Mouse (Mus musculus): Measurements from ENCODE around the gene Prss41. TPM values are rescaled to one million over a fixed set of nuclear protein-coding genes. Genes with fewer than 3 reads are reported as not detected.
A peak's percentile ranks its signal among the peaks of the same experiment; 100 is the strongest.

Prss41 gene
- total RNA-seq, 1 experiment, result 6.8 TPM

- in situ Hi-C loops (cut with MboI; ENCODE audit: low sequenced_read_pairs in 2 of 2, unreplicated experiment in 2 of 2), result no loop called here
- H3K4me1 ChIP-seq (ENCODE audit: control insufficient read depth in 2 of 2, insufficient read depth in 2 of 2, low read length in 2 of 2, poor library complexity in 1 of 2), result peaks cover 0 to 1% of the 10 kb centered on the region in 2 experiments; a peak in 1 of 4 replicates
- TF ChIP-seq ZNF384 (IDR thresholded peaks at IDR 0.05; ENCODE audit: low read depth, low read length), result no peak
- TF ChIP-seq MAFK (IDR thresholded peaks at IDR 0.05; ENCODE audit: insufficient read depth, low read depth, low read length), result no peak
- TF ChIP-seq ZC3H11A (IDR thresholded peaks at IDR 0.05; ENCODE audit: borderline replicate concordance, low read depth, low read length), result no peak
- TF ChIP-seq HCFC1 (IDR thresholded peaks at IDR 0.05; ENCODE audit: borderline replicate concordance, insufficient read depth, low read length), result no peak
- TF ChIP-seq CHD2 (IDR thresholded peaks at IDR 0.05; ENCODE audit: low read depth, low read length), result no peak
- H3K9ac ChIP-seq (ENCODE audit: insufficient read depth, low read depth, low read length, poor library complexity, severe bottlenecking), result no peak overlapping the region
- H3K9me3 ChIP-seq (ENCODE audit: control insufficient read depth, insufficient read depth, low read depth, low read length), result no peaks in the 10 kb centered on the region
- H3K36me3 ChIP-seq (ENCODE audit: control insufficient read depth, insufficient read depth, low read length, poor library complexity, severe bottlenecking), result no peaks in the 10 kb centered on the region
- H3K4me3 ChIP-seq (ENCODE audit: insufficient read depth in 1 of 2, low read depth in 1 of 2, low read length in 2 of 2, poor library complexity in 1 of 2, severe bottlenecking in 1 of 2), result no peak overlapping the region
- H3K27ac ChIP-seq (ENCODE audit: insufficient read depth, low read depth, low read length, poor library complexity, severe bottlenecking), result no peak overlapping the region
- no peak for DNase-seq (ENCODE audit: low read depth, low spot score)
Observed at GRCm38 (mm10) chr17:23797316-23797715, 46.7 kb downstream of the Prss41 start.

DNA sequence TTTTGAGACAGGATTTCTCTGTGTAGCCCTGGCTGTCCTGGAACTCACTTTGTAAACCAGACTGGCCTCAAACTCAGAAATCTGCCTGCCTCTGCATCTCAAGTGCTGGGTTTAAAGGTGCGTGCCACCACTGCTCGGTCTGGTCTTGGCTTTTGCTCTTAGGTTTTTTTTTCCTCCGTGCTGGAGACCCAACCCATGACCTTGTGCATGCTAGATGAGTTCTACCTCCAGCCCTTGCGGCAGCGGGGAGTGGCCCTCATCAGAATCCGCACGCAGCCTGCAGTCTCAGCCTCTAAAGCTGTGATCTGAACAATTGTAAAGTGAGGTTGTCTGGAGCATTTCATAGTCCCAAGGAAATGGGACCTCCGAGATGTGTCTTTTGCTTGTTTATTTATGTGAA lies 48.6 kb downstream of the Prss41 start:
- in situ Hi-C loops (cut with MboI; ENCODE audit: low sequenced_read_pairs in 2 of 2, unreplicated experiment in 2 of 2), result no loop called here
- no peak overlapping the region for H3K9ac ChIP-seq (ENCODE audit: insufficient read depth, low read depth, low read length, poor library complexity, severe bottlenecking)
- H3K36me3 ChIP-seq (ENCODE audit: control insufficient read depth, insufficient read depth, low read length, poor library complexity, severe bottlenecking), result no peaks in the 10 kb centered on the region
- DNase-seq (ENCODE audit: low read depth, low spot score), result no peak
- no peak overlapping the region for H3K27ac ChIP-seq (ENCODE audit: insufficient read depth, low read depth, low read length, poor library complexity, severe bottlenecking)
- H3K4me3 ChIP-seq (ENCODE audit: insufficient read depth in 1 of 2, low read depth in 1 of 2, low read length in 2 of 2, poor library complexity in 1 of 2, severe bottlenecking in 1 of 2), result no peak overlapping the region
- H3K4me1 ChIP-seq (ENCODE audit: control insufficient read depth in 2 of 2, insufficient read depth in 2 of 2, low read length in 2 of 2, poor library complexity in 1 of 2), result peaks cover 0 to 7% of the 10 kb centered on the region in 2 experiments; a peak in 2 of 4 replicates
- TF ChIP-seq HCFC1 (IDR thresholded peaks at IDR 0.05; ENCODE audit: borderline replicate concordance, insufficient read depth, low read length), result no peak
- no peak for TF ChIP-seq MAFK (IDR thresholded peaks at IDR 0.05; ENCODE audit: insufficient read depth, low read depth, low read length)
- no peak for TF ChIP-seq ZNF384 (IDR thresholded peaks at IDR 0.05; ENCODE audit: low read depth, low read length)
- no peak for TF ChIP-seq CHD2 (IDR thresholded peaks at IDR 0.05; ENCODE audit: low read depth, low read length)
- TF ChIP-seq ZC3H11A (IDR thresholded peaks at IDR 0.05; ENCODE audit: borderline replicate concordance, low read depth, low read length), result no peak
- no peaks in the 10 kb centered on the region for H3K9me3 ChIP-seq (ENCODE audit: control insufficient read depth, insufficient read depth, low read depth, low read length)

DNA sequence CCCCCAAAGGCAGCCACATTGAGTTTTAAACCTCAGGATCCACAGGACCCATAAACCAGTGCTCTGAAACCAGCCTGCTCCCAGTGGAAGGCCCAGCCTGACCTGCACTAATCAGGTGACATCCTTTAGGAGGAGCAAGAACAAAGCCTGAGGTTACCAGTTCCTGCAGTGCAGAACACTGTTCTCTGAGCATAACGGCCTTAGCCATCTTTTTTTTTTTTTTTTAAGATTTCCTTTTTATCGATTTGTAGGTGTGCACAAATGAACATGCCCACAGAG lies 53.0 kb downstream of the Prss41 start:
- Histone ChIP-seq H3K9ac (ENCODE audit: insufficient read depth, low read depth, low read length, poor library complexity, severe bottlenecking) (no peak overlapping the region), H3K9me3 (ENCODE audit: control insufficient read depth, insufficient read depth, low read depth, low read length) (no peaks in the 10 kb centered on the region), H3K4me3 (ENCODE audit: insufficient read depth in 1 of 2, low read depth in 1 of 2, low read length in 2 of 2, poor library complexity in 1 of 2, severe bottlenecking in 1 of 2) (no peak overlapping the region), H3K4me1 (ENCODE audit: control insufficient read depth in 2 of 2, insufficient read depth in 2 of 2, low read length in 2 of 2, poor library complexity in 1 of 2) (peaks cover 2 to 10% of the 10 kb centered on the region in 2 experiments; a peak in 3 of 4 replicates), H3K27ac (ENCODE audit: insufficient read depth, low read depth, low read length, poor library complexity, severe bottlenecking) (no peak overlapping the region), H3K36me3 (ENCODE audit: control insufficient read depth, insufficient read depth, low read length, poor library complexity, severe bottlenecking) (no peaks in the 10 kb centered on the region)
- in situ Hi-C loops (cut with MboI; ENCODE audit: low sequenced_read_pairs in 2 of 2, unreplicated experiment in 2 of 2), result no loop called here
- DNase-seq (ENCODE audit: low read depth, low spot score), result no peak
- no peak for TF ChIP-seq CHD2 (IDR thresholded peaks at IDR 0.05; ENCODE audit: low read depth, low read length)
- no peak for TF ChIP-seq MAFK (IDR thresholded peaks at IDR 0.05; ENCODE audit: insufficient read depth, low read depth, low read length)
- TF ChIP-seq ZC3H11A (IDR thresholded peaks at IDR 0.05; ENCODE audit: borderline replicate concordance, low read depth, low read length), result no peak
- no peak for TF ChIP-seq HCFC1 (IDR thresholded peaks at IDR 0.05; ENCODE audit: borderline replicate concordance, insufficient read depth, low read length)
- no peak for TF ChIP-seq ZNF384 (IDR thresholded peaks at IDR 0.05; ENCODE audit: low read depth, low read length)

- TF ChIP-seq CHD2 (IDR thresholded peaks at IDR 0.05; ENCODE audit: low read depth, low read length) (no peak), ZC3H11A (IDR thresholded peaks at IDR 0.05; ENCODE audit: borderline replicate concordance, low read depth, low read length) (no peak), MAFK (IDR thresholded peaks at IDR 0.05; ENCODE audit: insufficient read depth, low read depth, low read length) (no peak), ZNF384 (IDR thresholded peaks at IDR 0.05; ENCODE audit: low read depth, low read length) (no peak), HCFC1 (IDR thresholded peaks at IDR 0.05; ENCODE audit: borderline replicate concordance, insufficient read depth, low read length) (no peak)
- no peak for DNase-seq (ENCODE audit: low read depth, low spot score)
- H3K9me3 ChIP-seq (ENCODE audit: control insufficient read depth, insufficient read depth, low read depth, low read length), result no peaks in the 10 kb centered on the region
- peak within 1 kb of the TSS; percentile 44 to 53 for H3K4me3 ChIP-seq (ENCODE audit: insufficient read depth in 1 of 2, low read depth in 1 of 2, low read length in 2 of 2, poor library complexity in 1 of 2, severe bottlenecking in 1 of 2)
- H3K9ac ChIP-seq (ENCODE audit: insufficient read depth, low read depth, low read length, poor library complexity, severe bottlenecking), result peak within 1 kb of the TSS; percentile 59
- in situ Hi-C loops (cut with MboI; ENCODE audit: low sequenced_read_pairs in 2 of 2, unreplicated experiment in 2 of 2), result no loop called here
- H3K36me3 ChIP-seq (ENCODE audit: control insufficient read depth, insufficient read depth, low read length, poor library complexity, severe bottlenecking), result no peaks in the 10 kb centered on the region
- peak within 1 kb of the TSS; percentile 40; the same call in 1 of the 2 replicates for H3K27ac ChIP-seq (ENCODE audit: insufficient read depth, low read depth, low read length, poor library complexity, severe bottlenecking)
- H3K4me1 ChIP-seq (ENCODE audit: control insufficient read depth in 2 of 2, insufficient read depth in 2 of 2, low read length in 2 of 2, poor library complexity in 1 of 2), result peaks cover 2 to 10% of the 10 kb centered on the region in 2 experiments; a peak in 3 of 4 replicates
Observed at GRCm38 (mm10) chr17:23790269-23791078, 53.5 kb downstream of the Prss41 start, which contains the start of gene Srrm2. Srrm2 (plus strand) TSS chr17:23790532.

All from ES-E14 (cell line).